Mouse (Mus musculus): Measurements from ENCODE around the gene 4931414P19Rik. TPM values are rescaled to one million over a fixed set of nuclear protein-coding genes. Genes with fewer than 3 reads are reported as not detected.

The 4931414P19Rik gene
- polyA plus RNA-seq (2015; fragmentation: Nextera tagmentation; extraction: Ambion mirVana): 2.0 and 3.0 TPM in 2 replicates

GRCm38 (mm10) chr14:54605752-54606321, at the start of gene 4931414P19Rik:
Gene 4931414P19Rik (minus strand): TSS chr14:54605993.

GRCm38 (mm10) chr14:54641305-54641969, 35.6 kb upstream of the 4931414P19Rik start, which contains the start of gene Cdh24:
Gene Cdh24 (minus strand): TSS chr14:54641364.

GRCm38 (mm10) chr14:54640946-54641304, 35.1 kb upstream of the 4931414P19Rik start, which contains the start of gene Gm17606:
Gene Gm17606 (plus strand): TSS chr14:54640952.

GRCm38 (mm10) chr14:54621133-54621532, 15.3 kb upstream of the 4931414P19Rik start, which contains the start of gene Psmb11:
Gene Psmb11 (plus strand): TSS chr14:54621433.

GRCm38 (mm10) chr14:54617897-54618365, 12.1 kb upstream of the 4931414P19Rik start, which contains the start of gene Psmb5:
Gene Psmb5 (minus strand): TSS chr14:54618022.

GRCm38 (mm10) chr14:54577089-54577982, 28.5 kb downstream of the 4931414P19Rik start, which contains the start of gene Ajuba:
Gene Ajuba (minus strand): TSS chr14:54577558.

GRCm38 (mm10) chr14:54553975-54554769, 51.6 kb downstream of the 4931414P19Rik start, which contains the start of gene Haus4:
Gene Haus4 (minus strand): TSS chr14:54554616.

MicroRNA genes within 50 kb of the gene (microRNA counts, 519-probe panel; counts per million panel counts)
- 88.3 counts per million for microRNA mmu-miR-686

Other genes starting within 250 kb of the 4931414P19Rik start
- gene Oxa1l, start 245.2 kb downstream of the 4931414P19Rik start, polyA plus RNA-seq (2015; fragmentation: Nextera tagmentation; extraction: Ambion mirVana): 32.3 and 35.4 TPM in 2 replicates
- gene Slc7a7, start 188.2 kb downstream of the 4931414P19Rik start, polyA plus RNA-seq (2015; fragmentation: Nextera tagmentation; extraction: Ambion mirVana): 5.2 and 7.3 TPM in 2 replicates
- 330 and 368 TPM in 2 replicates for gene Mrpl52, start 179.1 kb downstream of the 4931414P19Rik start, polyA plus RNA-seq (2015; fragmentation: Nextera tagmentation; extraction: Ambion mirVana)
- gene Mmp14, start 174.4 kb downstream of the 4931414P19Rik start, polyA plus RNA-seq (2015; fragmentation: Nextera tagmentation; extraction: Ambion mirVana): 48.4 and 54.3 TPM in 2 replicates
- gene Lrp10, start 141.9 kb downstream of the 4931414P19Rik start, polyA plus RNA-seq (2015; fragmentation: Nextera tagmentation; extraction: Ambion mirVana): 32.4 and 43.0 TPM in 2 replicates
- gene Rem2, start 129.9 kb downstream of the 4931414P19Rik start, polyA plus RNA-seq (2015; fragmentation: Nextera tagmentation; extraction: Ambion mirVana): 0.58 and 0.61 TPM in 2 replicates
- 33.7 and 35.1 TPM in 2 replicates for gene Prmt5, start 88.5 kb downstream of the 4931414P19Rik start, polyA plus RNA-seq (2015; fragmentation: Nextera tagmentation; extraction: Ambion mirVana)
- gene Haus4, start 51.4 kb downstream of the 4931414P19Rik start, polyA plus RNA-seq (2015; fragmentation: Nextera tagmentation; extraction: Ambion mirVana): 81.4 and 85.9 TPM in 2 replicates
- gene Ajuba, start 28.4 kb downstream of the 4931414P19Rik start, polyA plus RNA-seq (2015; fragmentation: Nextera tagmentation; extraction: Ambion mirVana): 4.4 and 5.9 TPM in 2 replicates
- gene Psmb5, start 12.0 kb upstream of the 4931414P19Rik start, polyA plus RNA-seq (2015; fragmentation: Nextera tagmentation; extraction: Ambion mirVana): 209 and 218 TPM in 2 replicates
- not detected in 2 replicates for gene Psmb11, start 15.4 kb upstream of the 4931414P19Rik start, polyA plus RNA-seq (2015; fragmentation: Nextera tagmentation; extraction: Ambion mirVana)
- not detected in 2 replicates for gene Gm17606, start 35.0 kb upstream of the 4931414P19Rik start, polyA plus RNA-seq (2015; fragmentation: Nextera tagmentation; extraction: Ambion mirVana)
- gene Cdh24, start 35.4 kb upstream of the 4931414P19Rik start, polyA plus RNA-seq (2015; fragmentation: Nextera tagmentation; extraction: Ambion mirVana): 0.53 and 0.63 TPM in 2 replicates
- 46.7 and 53.4 TPM in 2 replicates for gene 1700123O20Rik, start 80.2 kb upstream of the 4931414P19Rik start, polyA plus RNA-seq (2015; fragmentation: Nextera tagmentation; extraction: Ambion mirVana)
- 81.1 and 96.0 TPM in 2 replicates for gene Acin1, start 80.9 kb upstream of the 4931414P19Rik start, polyA plus RNA-seq (2015; fragmentation: Nextera tagmentation; extraction: Ambion mirVana)
- gene Gm29776, start 92.8 kb upstream of the 4931414P19Rik start, polyA plus RNA-seq (2015; fragmentation: Nextera tagmentation; extraction: Ambion mirVana): 0.16 and 0.28 TPM in 2 replicates
- gene Cebpe, start 106.2 kb upstream of the 4931414P19Rik start, polyA plus RNA-seq (2015; fragmentation: Nextera tagmentation; extraction: Ambion mirVana): 18.5 and 28.5 TPM in 2 replicates
- gene Slc7a8, start 176.0 kb upstream of the 4931414P19Rik start, polyA plus RNA-seq (2015; fragmentation: Nextera tagmentation; extraction: Ambion mirVana): 2.0 and 3.4 TPM in 2 replicates
- gene Rnf212b, start 208.1 kb upstream of the 4931414P19Rik start, polyA plus RNA-seq (2015; fragmentation: Nextera tagmentation; extraction: Ambion mirVana): not detected in 2 replicates

Measured in spleen, postnatal 0 days (tissue).